Mouse (Mus musculus): ENCODE measurements around the gene Gm29289.
"Not testable (repeated sequence)": the region's sequence is repeated elsewhere in the genome, so short reads cannot be mapped to it uniquely, and the experiment has no call there.

DNA sequence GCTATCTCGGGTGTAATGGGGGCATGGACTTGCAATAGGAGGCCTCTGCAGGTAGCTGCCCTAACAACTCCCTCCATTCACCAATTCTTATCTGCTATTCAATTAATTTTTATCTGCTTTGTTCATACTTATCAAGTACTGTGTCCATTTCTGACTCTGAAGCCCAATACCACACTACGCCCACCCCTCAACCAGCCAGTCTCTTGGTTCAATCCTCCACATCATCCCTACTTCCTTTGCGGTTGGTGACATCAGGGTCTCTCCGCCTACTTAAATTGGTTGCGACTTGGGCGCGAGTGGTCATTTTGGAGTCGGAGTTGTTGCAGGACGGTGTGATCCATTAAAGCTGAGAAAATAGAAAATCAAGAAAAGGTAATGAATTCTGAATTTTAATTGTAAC lies at the start of gene Gm29289:
- not testable (repeated sequence) for TF ChIP-seq CTCF (IDR thresholded peaks at IDR 0.05; ENCODE audit: extremely low read depth, insufficient read depth, insufficient read length, insufficient replicate concordance); POLR2A (IDR thresholded peaks at IDR 0.05; ENCODE audit: low read depth, low read length)
